Mouse (Mus musculus) ES-E14 (cell line): ENCODE results near the gene Sufu.

Experiments used
- CHD2 ChIP-seq: IDR thresholded peaks from 2 replicates; pipeline ENCODE4 v1.6.1; 2014; ENCODE audit warnings: mild to moderate bottlenecking, low read depth, low read length, inconsistent platforms
- ZNF384 ChIP-seq: IDR thresholded peaks from 2 replicates; pipeline ENCODE4 v1.6.1; 2012; ENCODE audit warnings: low read depth, low read length, inconsistent platforms

GRCm38 (mm10) chr19:46466160-46466559, 69.5 kb downstream of the Sufu start:
- TF ChIP-seq CHD2 (no peak), ZNF384 (no peak)
